Mouse (Mus musculus) inflammation-experienced regulatory T-cells, adult 6 months (primary cell): ENCODE data around the gene Cdan1. TPM values are rescaled to one million over a fixed set of nuclear protein-coding genes. Genes with fewer than 3 reads are reported as not detected.
"Not testable (repeated sequence)": the region's sequence is repeated elsewhere in the genome, so short reads cannot be mapped to it uniquely, and the experiment has no call there.

ENCODE experiments used
- ATAC-seq: one replicate; pipeline ENCODE4 v1.8.0; 2017
- polyA plus RNA-seq, 3 experiments: library from polyadenylated mRNA; unstranded; fragments of 100-300 nt; shearing (Covaris generic); gene quantifications; one replicate each; pipeline ENCODE4 v1.2.1; 2017

Gene Cdan1
- polyA plus RNA-seq, 3 experiments from 2014 or later = 3.1 to 6.4 (median 4.8) TPM

GRCm38 (mm10) chr2:120745496-120745895 lies 104.4 kb downstream of the Cdan1 start:
- ATAC-seq = no peak

- peak; percentile 8 for ATAC-seq
Measured at GRCm38 (mm10) chr2:120731877-120732530, 117.9 kb downstream of the Cdan1 start.

GRCm38 (mm10) chr2:120731167-120731862 lies 118.6 kb downstream of the Cdan1 start:
- peak; percentile 93 for ATAC-seq

GRCm38 (mm10) chr2:120730639-120731166 lies 119.2 kb downstream of the Cdan1 start:
- peak; percentile 8 for ATAC-seq

- no peak for ATAC-seq
Measured at GRCm38 (mm10) chr2:120729775-120730585, 119.9 kb downstream of the Cdan1 start.

GRCm38 (mm10) chr2:120724176-120724575 lies 125.8 kb downstream of the Cdan1 start:
- ATAC-seq = no peak

- ATAC-seq = no peak
Measured at GRCm38 (mm10) chr2:120723621-120724020, 126.3 kb downstream of the Cdan1 start.

- ATAC-seq = no peak
Measured at GRCm38 (mm10) chr2:120722491-120722890, 127.4 kb downstream of the Cdan1 start.

- ATAC-seq = no peak
Measured at GRCm38 (mm10) chr2:120721911-120722310, 128.0 kb downstream of the Cdan1 start.

- no peak for ATAC-seq
Measured at GRCm38 (mm10) chr2:120720821-120721220, 129.1 kb downstream of the Cdan1 start.

- no peak for ATAC-seq
Measured at GRCm38 (mm10) chr2:120718496-120718895, 131.4 kb downstream of the Cdan1 start.

GRCm38 (mm10) chr2:120713441-120713840 lies 136.5 kb downstream of the Cdan1 start:
- no peak for ATAC-seq

- ATAC-seq = no peak
Measured at GRCm38 (mm10) chr2:120710948-120711347, 139.0 kb downstream of the Cdan1 start.

GRCm38 (mm10) chr2:120710154-120710553 lies 139.8 kb downstream of the Cdan1 start:
- ATAC-seq = no peak

GRCm38 (mm10) chr2:120707041-120707440 lies 142.9 kb downstream of the Cdan1 start:
- no peak for ATAC-seq

- ATAC-seq = no peak
Measured at GRCm38 (mm10) chr2:120702675-120703074, 147.3 kb downstream of the Cdan1 start.

- no peak for ATAC-seq
Measured at GRCm38 (mm10) chr2:120700379-120700885, 149.5 kb downstream of the Cdan1 start.

- ATAC-seq = no peak
Measured at GRCm38 (mm10) chr2:120697767-120698166, 152.2 kb downstream of the Cdan1 start.

- ATAC-seq = not testable (repeated sequence)
Measured at GRCm38 (mm10) chr2:120681151-120681550, 168.8 kb downstream of the Cdan1 start.

GRCm38 (mm10) chr2:120670253-120670652 lies 179.7 kb downstream of the Cdan1 start:
- no peak for ATAC-seq

- no peak for ATAC-seq
Measured at GRCm38 (mm10) chr2:120667446-120667845, 182.5 kb downstream of the Cdan1 start.
